Mouse (Mus musculus) CH12F3 (cell line): Measurements from ENCODE around the gene Zc3h4.

ENCODE experiments used
- in situ Hi-C: fragments of 300-500 bp; cut with MboI; formaldehyde crosslinking; loops from 2 replicates; pipeline ENCODE4 v1.14.3; 2020; ENCODE audit warnings: low sequenced_read_pairs

The Zc3h4 gene

GRCm38 (mm10) chr7:16399820-16400688, 656 bp upstream of the Zc3h4 start:
- in situ Hi-C loops = no loop called here

DNA sequence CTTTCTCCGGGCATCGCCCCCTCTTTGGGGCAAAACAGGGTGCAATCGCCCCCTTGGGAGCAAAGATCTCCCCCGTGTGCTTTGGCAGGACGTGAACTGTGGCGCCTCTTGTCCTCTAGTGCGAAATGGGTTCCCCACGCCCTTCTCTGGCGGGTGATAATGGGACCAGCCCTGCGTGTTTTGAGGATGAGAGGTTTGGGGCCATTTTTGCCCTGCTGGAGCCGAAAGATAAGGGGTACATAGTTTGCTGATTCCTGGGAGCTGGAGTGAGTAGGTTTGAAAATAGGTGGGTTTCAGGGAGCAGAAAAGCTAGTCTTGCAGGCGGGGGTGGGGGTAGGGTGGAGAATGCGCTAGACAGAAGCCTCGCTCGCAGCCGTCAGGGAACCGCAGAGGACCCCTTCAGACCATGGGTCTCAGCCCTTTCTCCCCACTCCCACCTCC, 1.3 kb downstream of the Zc3h4 start:
- in situ Hi-C loops = no loop called here

- in situ Hi-C loops = no loop called here
Observed at GRCm38 (mm10) chr7:16402449-16402848, 1.7 kb downstream of the Zc3h4 start.

DNA sequence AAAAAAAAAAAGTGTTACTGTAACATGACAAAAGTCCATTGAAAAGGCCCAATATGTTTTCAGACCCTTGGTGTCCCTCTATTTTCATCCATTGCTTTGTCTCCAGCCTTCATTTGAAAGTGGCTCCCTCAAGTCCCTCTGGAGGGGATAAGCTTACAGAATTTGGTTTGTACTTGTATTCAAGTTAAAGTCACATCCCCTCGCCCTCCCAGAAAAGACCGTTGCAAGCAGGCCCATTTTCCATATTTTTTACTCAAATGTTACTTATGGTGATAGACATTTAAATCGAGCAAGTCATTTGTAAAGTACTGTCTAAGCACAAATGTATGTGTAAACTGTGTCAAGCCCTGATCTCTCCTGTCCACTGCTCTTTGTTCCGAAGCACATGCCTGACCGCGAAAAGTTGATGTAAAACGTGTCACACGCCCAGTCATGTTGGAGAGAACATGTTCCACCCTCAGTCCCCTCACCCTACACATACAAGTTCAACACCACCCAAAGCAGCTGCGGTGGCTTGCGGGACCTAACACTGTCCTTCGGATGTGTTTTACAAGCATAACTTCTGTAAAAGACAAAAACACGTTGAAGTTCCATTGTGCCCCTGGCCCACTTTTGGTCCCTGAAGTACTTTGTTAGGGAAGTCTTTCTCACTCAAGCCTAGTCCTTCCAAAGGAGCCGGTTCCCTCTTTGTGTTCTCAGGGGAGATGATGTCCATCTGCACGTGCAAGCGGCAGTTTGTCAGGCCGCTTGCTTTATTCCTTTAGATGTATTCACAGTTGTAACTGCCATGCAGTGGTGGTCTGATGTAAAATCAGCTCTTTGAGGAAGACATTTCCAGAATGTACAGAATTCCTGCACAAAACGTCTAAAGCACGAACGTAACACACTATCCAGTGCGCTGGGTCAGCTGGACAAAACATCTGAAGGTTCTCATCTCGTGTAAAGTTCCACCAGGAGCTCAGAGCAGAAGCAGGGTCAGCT, 2.5 kb downstream of the Zc3h4 start:
- in situ Hi-C loops = no loop called here

DNA sequence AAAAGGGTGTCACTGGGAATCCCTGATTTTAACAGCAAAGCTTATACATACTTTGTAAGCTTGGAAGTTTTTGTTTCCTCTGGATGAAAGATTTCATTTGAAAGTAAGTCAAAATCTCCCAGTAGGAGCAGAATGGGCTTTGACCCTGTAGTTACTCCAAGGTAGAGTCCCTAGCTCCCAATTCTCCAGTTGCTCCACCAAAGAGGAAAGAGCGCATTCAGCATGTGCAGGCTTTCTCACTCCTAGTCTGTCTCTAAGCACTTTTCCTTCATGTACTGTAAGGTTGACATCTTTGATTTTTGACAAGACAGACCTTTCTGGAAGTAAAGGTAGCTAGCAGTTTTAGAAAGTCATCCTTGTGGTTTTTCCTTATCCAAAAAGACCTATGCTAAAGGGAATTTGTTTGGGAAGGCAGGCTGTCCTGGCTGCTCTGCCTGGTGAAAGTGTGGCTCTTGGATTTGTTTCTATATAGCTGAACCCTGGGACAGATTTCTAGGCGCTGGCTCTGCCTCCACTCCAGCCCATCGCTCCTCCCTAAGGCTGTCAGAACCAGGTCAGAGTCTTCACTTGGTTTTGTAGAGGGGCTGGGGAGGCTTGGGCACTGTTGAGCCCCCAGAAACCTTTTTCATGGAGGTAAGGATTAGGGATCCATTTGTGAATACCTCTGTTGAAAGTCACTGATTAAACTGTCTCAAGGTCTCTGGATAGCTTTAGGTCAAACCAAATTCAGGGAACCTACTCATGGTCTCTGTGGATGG, 3.8 kb downstream of the Zc3h4 start:
- in situ Hi-C loops = no loop called here

DNA sequence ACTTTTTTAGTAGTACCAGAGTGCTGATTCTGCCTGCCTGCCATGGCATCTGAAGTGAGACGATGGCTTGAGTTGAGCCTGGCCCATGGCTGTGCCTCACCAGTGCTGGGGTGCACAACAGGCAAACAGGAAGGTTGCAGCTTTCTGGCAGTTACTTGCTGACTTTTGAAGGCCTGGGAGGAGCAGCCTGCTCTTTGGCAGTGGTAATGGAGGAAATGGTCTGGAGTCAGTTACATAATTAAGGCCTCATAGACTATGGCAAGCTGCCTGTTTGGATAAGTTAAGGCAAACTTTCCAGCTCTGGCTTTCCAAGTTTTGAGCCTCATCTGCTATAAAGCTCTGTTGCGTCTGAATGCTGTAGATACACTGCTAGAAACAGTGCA, 4.4 kb downstream of the Zc3h4 start:
- in situ Hi-C loops = no loop called here

GRCm38 (mm10) chr7:16405516-16406351, 5.0 kb downstream of the Zc3h4 start:
- in situ Hi-C loops = no loop called here

- in situ Hi-C loops = no loop called here
Observed at GRCm38 (mm10) chr7:16406978-16407377, 6.3 kb downstream of the Zc3h4 start.

DNA sequence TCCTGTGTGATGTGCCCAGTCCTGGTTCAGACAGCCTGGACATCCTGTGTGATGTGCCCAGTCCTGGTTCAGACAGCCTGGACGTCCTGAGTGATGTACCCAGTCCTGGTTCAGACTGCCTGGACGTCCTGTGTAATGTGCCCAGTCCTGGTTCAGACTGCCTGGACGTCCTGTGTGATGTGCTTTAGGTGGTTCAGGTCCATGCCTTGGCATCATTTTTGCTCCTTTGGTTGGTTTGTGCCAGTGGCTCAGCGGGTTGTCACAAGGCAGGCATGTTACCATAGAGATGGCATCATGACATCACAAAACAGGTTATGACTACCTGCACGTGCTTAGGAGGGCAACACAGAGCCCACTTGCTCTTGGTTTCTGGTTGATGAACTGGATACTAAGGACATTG, 10.4 kb downstream of the Zc3h4 start:
- in situ Hi-C loops = no loop called here

DNA sequence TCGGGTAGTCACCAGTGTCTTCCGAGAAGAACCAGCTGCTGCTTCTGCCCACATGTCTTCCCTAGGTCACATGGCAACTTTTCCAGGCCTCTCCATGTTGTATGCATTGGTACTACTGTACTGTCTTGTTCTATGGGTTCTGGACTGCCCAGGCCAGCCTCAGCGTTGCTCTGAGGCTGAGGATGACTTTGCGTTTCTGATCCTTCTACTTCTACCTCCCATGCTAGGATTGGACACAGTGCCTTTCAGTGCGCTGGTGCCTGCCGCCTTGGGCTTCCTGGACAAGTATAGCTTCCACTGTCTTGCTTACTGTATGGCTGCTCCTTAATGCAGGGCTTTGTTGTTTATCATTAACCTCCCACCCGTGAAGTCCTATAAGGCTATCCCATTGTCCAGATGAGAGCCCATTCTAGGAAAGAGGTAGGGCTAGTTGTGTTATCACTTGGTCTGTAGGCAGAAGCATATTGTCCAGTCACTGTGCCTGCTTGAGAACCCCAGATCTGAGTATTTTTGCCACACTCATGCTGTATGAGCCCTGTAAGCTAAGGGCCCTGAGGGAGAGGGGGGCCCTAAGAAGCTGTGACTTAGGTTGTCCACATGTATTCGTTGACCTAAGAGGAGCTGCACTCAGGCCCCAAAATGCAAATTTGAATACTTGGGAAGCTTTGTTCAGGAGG, 11.6 kb downstream of the Zc3h4 start:
- in situ Hi-C loops = no loop called here

GRCm38 (mm10) chr7:16412930-16413329, 12.2 kb downstream of the Zc3h4 start:
- in situ Hi-C loops = no loop called here

GRCm38 (mm10) chr7:16415426-16415825, 14.7 kb downstream of the Zc3h4 start:
- in situ Hi-C loops = no loop called here

GRCm38 (mm10) chr7:16417141-16417771, 16.5 kb downstream of the Zc3h4 start:
- in situ Hi-C loops = no loop called here

GRCm38 (mm10) chr7:16418713-16419112, 18.0 kb downstream of the Zc3h4 start:
- in situ Hi-C loops = no loop called here

- in situ Hi-C loops = no loop called here
Observed at GRCm38 (mm10) chr7:16420493-16421118, 19.9 kb downstream of the Zc3h4 start.

GRCm38 (mm10) chr7:16422222-16422856, 21.6 kb downstream of the Zc3h4 start:
- in situ Hi-C loops = no loop called here

DNA sequence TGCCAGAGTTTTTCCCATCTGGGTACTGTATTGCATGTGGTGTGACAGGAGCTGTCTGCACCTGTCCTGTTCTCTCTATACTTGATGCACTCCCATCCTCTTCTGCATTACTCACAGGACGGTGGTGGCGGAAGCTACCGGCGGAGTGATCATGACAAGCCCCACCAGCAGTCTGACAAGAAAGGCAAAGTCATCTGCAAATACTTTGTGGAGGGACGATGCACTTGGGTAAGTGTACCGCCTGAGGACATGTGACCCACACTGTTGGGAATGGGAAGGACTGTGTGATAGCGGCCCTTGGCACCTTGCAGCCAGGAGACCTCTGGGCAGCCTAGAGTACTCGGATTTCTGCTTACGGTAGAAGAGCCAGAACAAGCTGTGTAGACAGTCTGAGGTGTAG, 23.0 kb downstream of the Zc3h4 start:
- in situ Hi-C loops = no loop called here

GRCm38 (mm10) chr7:16425721-16426120, 25.0 kb downstream of the Zc3h4 start:
- in situ Hi-C loops = no loop called here
